Mouse (Mus musculus): ENCODE measurements around the gene Ric1.
A peak's percentile ranks its signal among the peaks of the same experiment; 100 is the strongest.
"Not testable (repeated sequence)": the region's sequence is repeated elsewhere in the genome, so short reads cannot be mapped to it uniquely, and the experiment has no call there.

Ric1 gene

GRCm38 (mm10) chr19:29498842-29499456 is 23.1 kb upstream of the Ric1 start:
- no peak for DNase-seq

GRCm38 (mm10) chr19:29500333-29500732 is 21.7 kb upstream of the Ric1 start:
- DNase-seq: no peak

- DNase-seq: no peak
These were observed 21.0 kb upstream of the Ric1 start for GRCm38 (mm10) chr19:29501106-29501505.

GRCm38 (mm10) chr19:29501507-29501906 is 20.6 kb upstream of the Ric1 start:
- DNase-seq: peak; percentile 53

- no peak for DNase-seq
These were observed 18.0 kb upstream of the Ric1 start for GRCm38 (mm10) chr19:29504131-29504530.

- no peak for DNase-seq
These were observed 16.5 kb upstream of the Ric1 start for GRCm38 (mm10) chr19:29505617-29506016.

- DNase-seq: no peak
These were observed 13.9 kb upstream of the Ric1 start for GRCm38 (mm10) chr19:29508208-29508607.

GRCm38 (mm10) chr19:29509857-29510256 is 12.2 kb upstream of the Ric1 start:
- DNase-seq: no peak

- no peak for DNase-seq
These were observed 10.3 kb upstream of the Ric1 start for GRCm38 (mm10) chr19:29511826-29512225.

- DNase-seq: no peak
These were observed 8.8 kb upstream of the Ric1 start for GRCm38 (mm10) chr19:29513111-29513766.

GRCm38 (mm10) chr19:29514130-29514529 is 8.0 kb upstream of the Ric1 start:
- no peak for DNase-seq

GRCm38 (mm10) chr19:29515386-29515785 is 6.7 kb upstream of the Ric1 start:
- no peak for DNase-seq

GRCm38 (mm10) chr19:29515991-29516390 is 6.1 kb upstream of the Ric1 start:
- no peak for DNase-seq

GRCm38 (mm10) chr19:29518409-29518808 is 3.7 kb upstream of the Ric1 start:
- DNase-seq: no peak

GRCm38 (mm10) chr19:29518922-29519321 is 3.2 kb upstream of the Ric1 start:
- DNase-seq: no peak

GRCm38 (mm10) chr19:29520996-29521560 is 1.0 kb upstream of the Ric1 start:
- no peak for DNase-seq

- DNase-seq: peak; percentile 59
These were observed 555 bp downstream of the Ric1 start for GRCm38 (mm10) chr19:29522445-29523229.

GRCm38 (mm10) chr19:29523230-29523582 is 1.1 kb downstream of the Ric1 start:
- DNase-seq: no peak

GRCm38 (mm10) chr19:29523701-29524100 is 1.6 kb downstream of the Ric1 start:
- DNase-seq: no peak

- no peak for DNase-seq
These were observed 2.5 kb downstream of the Ric1 start for GRCm38 (mm10) chr19:29524614-29525013.

- not testable (repeated sequence) for DNase-seq
These were observed 3.5 kb downstream of the Ric1 start for GRCm38 (mm10) chr19:29525588-29525987.

- no peak for DNase-seq
These were observed 4.8 kb downstream of the Ric1 start for GRCm38 (mm10) chr19:29526837-29527236.

GRCm38 (mm10) chr19:29527299-29527698 is 5.2 kb downstream of the Ric1 start:
- DNase-seq: no peak

- DNase-seq: no peak
These were observed 6.5 kb downstream of the Ric1 start for GRCm38 (mm10) chr19:29528568-29528967.

Data from cerebellum, adult 11-12 months (tissue).